Mouse (Mus musculus) embryonic facial prominence, embryonic 15.5 days (tissue): ENCODE data around the gene Dbx1. TPM values are rescaled to one million over a fixed set of nuclear protein-coding genes. Genes with fewer than 3 reads are reported as not detected.

Source experiments
- ATAC-seq: fragments of 200-750 bp; cut with Nextera tagmentation; 2 replicates; pipeline ENCODE4 v1.8.0; 2017; ENCODE audit warnings: low read depth, moderate TSS enrichment; ENCODE audit not compliant: insufficient number of reproducible peaks, low FRiP score, low TSS enrichment
- H3K27ac ChIP-seq: fragments of 300-500 bp; sonication (generic); replicated peaks from 2 replicates; pipeline ENCODE4 v1.5.1; 2015; ENCODE audit warnings: mild to moderate bottlenecking, inconsistent platforms
- H3K27me3 ChIP-seq: fragments of 300-500 bp; sonication (generic); 2 replicates; pipeline ENCODE4 v1.6.1; 2015; ENCODE audit warnings: inconsistent platforms
- H3K36me3 ChIP-seq: fragments of 300-500 bp; sonication (generic); 2 replicates; pipeline ENCODE4 v1.6.1; 2015; ENCODE audit warnings: mild to moderate bottlenecking, inconsistent platforms
- H3K4me1 ChIP-seq: fragments of 300-500 bp; sonication (generic); 2 replicates; pipeline ENCODE4 v1.6.1; 2015; ENCODE audit warnings: inconsistent platforms
- H3K4me2 ChIP-seq: fragments of 300-500 bp; sonication (generic); replicated peaks from 2 replicates; pipeline ENCODE4 v1.6.1; 2015; ENCODE audit warnings: mild to moderate bottlenecking, inconsistent platforms
- H3K4me3 ChIP-seq: fragments of 300-500 bp; sonication (generic); replicated peaks from 2 replicates; pipeline ENCODE4 v1.5.1; 2015; ENCODE audit warnings: mild to moderate bottlenecking, inconsistent platforms
- H3K9ac ChIP-seq: fragments of 300-500 bp; sonication (generic); 2 replicates; pipeline ENCODE4 v1.6.1; 2015; ENCODE audit warnings: inconsistent platforms
- H3K9me3 ChIP-seq: fragments of 300-500 bp; sonication (generic); replicated peaks from 2 replicates; pipeline ENCODE4 v1.6.1; 2016; ENCODE audit warnings: inconsistent platforms
- WGBS: fragments of 180-500 bp; shearing (Covaris S2); methylation state at CpG from one replicate; pipeline ENCODE4 v1.1.7; 2015; 5-methylcytosine and 5-hydroxymethylcytosine counted together
- polyA plus RNA-seq: library from polyadenylated mRNA; unstranded; fragments of >200 nt; fragmentation: Nextera tagmentation; extraction: Ambion mirVana; gene quantifications from 2 replicates; pipeline ENCODE4 v1.2.1, GENCODE M21; 2015

The Dbx1 gene
- polyA plus RNA-seq, 1 experiment from 2014 or later, result 1.7 TPM

GRCm38 (mm10) chr7:49583176-49583575, 53.5 kb downstream of the Dbx1 start:
- peaks cover 8% of the 10 kb centered on the region; the same call in 1 of the 2 replicates for H3K4me1 ChIP-seq
- H3K9me3 ChIP-seq, result no peaks in the 10 kb centered on the region
- no peak overlapping the region for H3K9ac ChIP-seq
- no peak for ATAC-seq
- H3K4me2 ChIP-seq, result no peak overlapping the region
- H3K36me3 ChIP-seq, result peaks cover 58% of the 10 kb centered on the region
- H3K27me3 ChIP-seq, result no peaks in the 10 kb centered on the region
- H3K27ac ChIP-seq, result no peak overlapping the region
- 88% methylated on average over 6 of the region's 6 CpGs for WGBS
- H3K4me3 ChIP-seq, result no peak overlapping the region

GRCm38 (mm10) chr7:49582551-49582950, 54.1 kb downstream of the Dbx1 start:
- 70% methylated on average over 7 of the region's 7 CpGs for WGBS
- Histone ChIP-seq H3K4me2 (no peak overlapping the region), H3K9ac (no peak overlapping the region), H3K27me3 (no peaks in the 10 kb centered on the region), H3K27ac (no peak overlapping the region), H3K36me3 (peaks cover 52% of the 10 kb centered on the region), H3K4me1 (peaks cover 8% of the 10 kb centered on the region; the same call in 1 of the 2 replicates), H3K9me3 (no peaks in the 10 kb centered on the region), H3K4me3 (no peak overlapping the region)
- ATAC-seq, result no peak

GRCm38 (mm10) chr7:49581951-49582350, 54.7 kb downstream of the Dbx1 start:
- Histone ChIP-seq H3K27ac (no peak overlapping the region), H3K9ac (no peak overlapping the region), H3K27me3 (no peaks in the 10 kb centered on the region)

More at GRCm38 (mm10) chr7:49581951-49582350, 54.7 kb downstream of the Dbx1 start:
- Histone ChIP-seq H3K4me1 (peaks cover 8% of the 10 kb centered on the region; the same call in 1 of the 2 replicates), H3K9me3 (no peaks in the 10 kb centered on the region), H3K4me2 (no peak overlapping the region), H3K4me3 (no peak overlapping the region), H3K36me3 (peaks cover 52% of the 10 kb centered on the region)
- ATAC-seq, result no peak
- 76% methylated on average over 2 of the region's 2 CpGs for WGBS

Other genes with a start within 250 kb of the Dbx1 start
- gene Htatip2, start 122.3 kb upstream of the Dbx1 start, polyA plus RNA-seq, result 16.5 and 17.5 TPM in 2 replicates
- gene Prmt3, start 141.5 kb upstream of the Dbx1 start, polyA plus RNA-seq, result 46.0 and 46.8 TPM in 2 replicates